Mouse (Mus musculus): ENCODE data around the gene Slc35g3.

GRCm38 (mm10) chr11:69777504-69778257, 15.9 kb upstream of the Slc35g3 start:
- TF ChIP-seq CTCF (IDR thresholded peaks at IDR 0.05; ENCODE audit: low read depth) (no peak), EP300 (IDR thresholded peaks at IDR 0.05; ENCODE audit: low read depth) (no peak)

All from liver, postnatal 0 days (tissue).